Mouse (Mus musculus): ENCODE data around the gene Gpatch3.

The Gpatch3 gene

DNA sequence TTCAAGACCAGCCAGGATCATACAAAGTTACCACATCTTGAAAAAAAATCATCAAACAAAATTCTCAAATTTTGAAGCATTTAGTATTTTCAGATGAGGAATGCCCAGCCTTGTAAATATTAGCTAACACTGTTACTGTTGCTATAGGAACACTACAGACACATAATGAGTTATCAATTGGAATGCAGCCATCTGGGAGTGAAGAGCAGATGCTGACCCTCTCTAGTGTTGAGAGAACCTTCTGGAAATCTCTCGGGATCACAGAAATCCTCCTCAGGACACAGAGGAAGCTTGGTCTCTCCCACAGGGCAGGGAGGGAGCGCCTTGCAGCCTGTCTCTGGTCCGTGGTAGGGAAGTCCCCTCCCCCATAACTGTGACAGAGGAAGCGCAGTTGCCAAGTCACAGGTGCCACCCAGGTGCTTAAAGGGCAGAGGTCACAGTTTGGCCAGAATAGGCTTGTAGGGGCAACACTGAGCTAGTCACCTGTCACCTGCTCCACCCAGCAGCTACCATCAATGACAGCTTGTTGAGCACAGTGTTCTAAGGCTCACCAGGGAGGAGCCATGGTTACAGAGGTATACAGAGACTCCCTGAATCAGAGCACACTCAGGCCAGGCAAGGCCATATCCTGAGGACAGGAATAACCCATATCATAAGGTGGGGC, 45.1 kb downstream of the Gpatch3 start:
- DNase-seq (ENCODE audit: low read depth, low spot score): no peak

- no peak for DNase-seq (ENCODE audit: low read depth, low spot score)
Observed at GRCm38 (mm10) chr4:133620668-133621067, 46.1 kb downstream of the Gpatch3 start.

GRCm38 (mm10) chr4:133622161-133622695, 47.7 kb downstream of the Gpatch3 start:
- DNase-seq (ENCODE audit: low read depth, low spot score): no peak

GRCm38 (mm10) chr4:133624830-133625229, 50.3 kb downstream of the Gpatch3 start:
- DNase-seq (ENCODE audit: low read depth, low spot score): no peak

DNA sequence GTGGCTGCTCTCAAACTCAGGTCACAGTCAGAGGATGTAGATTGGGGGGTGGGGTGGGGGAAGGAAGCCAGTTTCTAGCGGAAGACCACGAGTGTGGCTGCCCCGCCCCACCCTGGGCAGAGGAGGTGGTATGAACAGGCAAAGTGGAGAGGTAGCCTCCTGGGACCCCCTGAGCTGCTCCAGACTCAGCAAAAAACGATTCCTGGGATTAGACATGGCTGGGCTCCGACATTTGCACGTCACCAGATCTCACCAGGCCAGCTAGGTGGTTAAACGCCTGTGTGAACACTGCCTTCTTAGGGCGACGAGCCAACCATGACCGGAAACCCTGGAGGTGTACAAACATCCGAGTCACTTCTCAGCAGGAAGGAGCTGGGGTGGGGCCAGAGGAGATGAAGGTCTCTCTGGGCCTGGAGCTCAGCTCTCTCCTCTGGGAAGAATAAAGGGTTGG, 51.1 kb downstream of the Gpatch3 start:
- DNase-seq (ENCODE audit: low read depth, low spot score): no peak

GRCm38 (mm10) chr4:133626221-133626620, 51.7 kb downstream of the Gpatch3 start:
- no peak for DNase-seq (ENCODE audit: low read depth, low spot score)

DNA sequence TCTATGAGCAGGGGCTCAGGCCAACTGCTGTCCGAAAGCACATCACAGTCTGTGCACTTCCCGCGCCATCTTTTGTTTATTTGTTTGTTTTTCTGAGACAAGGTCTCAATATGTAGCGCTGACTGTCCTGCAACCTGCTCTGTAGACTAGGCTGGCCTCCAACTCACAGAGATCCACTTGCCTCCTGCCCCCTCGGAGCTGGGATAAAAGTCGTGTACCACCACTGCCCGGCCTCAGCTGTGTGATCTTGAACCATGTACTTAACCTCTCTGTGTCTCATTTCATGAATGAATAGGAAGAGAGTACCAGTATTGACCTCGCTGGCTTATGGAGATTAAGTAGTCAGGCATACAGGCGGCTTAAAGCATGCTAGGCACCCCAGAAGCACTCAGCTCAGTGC, 52.1 kb downstream of the Gpatch3 start:
- no peak for DNase-seq (ENCODE audit: low read depth, low spot score)

DNA sequence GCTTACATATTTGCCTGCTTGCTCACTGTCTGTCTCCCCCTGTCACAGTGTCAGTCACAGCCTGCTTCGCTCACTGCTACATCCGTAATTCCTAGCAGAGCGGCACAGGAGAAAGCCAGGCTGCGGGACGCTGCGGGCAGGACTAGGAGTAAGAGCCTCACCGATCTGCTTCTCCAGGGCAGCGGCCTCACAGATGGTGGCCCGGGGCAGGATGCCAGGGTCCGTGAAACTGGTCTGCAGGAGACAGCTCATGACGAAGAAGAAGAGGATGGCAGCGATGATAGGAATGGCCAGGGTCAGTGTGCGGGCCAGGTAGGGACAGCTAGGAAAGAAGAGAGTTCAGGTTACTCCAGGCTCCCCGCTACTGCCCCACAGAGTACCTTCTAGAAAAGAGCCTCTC, 52.5 kb downstream of the Gpatch3 start:
- DNase-seq (ENCODE audit: low read depth, low spot score): no peak

DNA sequence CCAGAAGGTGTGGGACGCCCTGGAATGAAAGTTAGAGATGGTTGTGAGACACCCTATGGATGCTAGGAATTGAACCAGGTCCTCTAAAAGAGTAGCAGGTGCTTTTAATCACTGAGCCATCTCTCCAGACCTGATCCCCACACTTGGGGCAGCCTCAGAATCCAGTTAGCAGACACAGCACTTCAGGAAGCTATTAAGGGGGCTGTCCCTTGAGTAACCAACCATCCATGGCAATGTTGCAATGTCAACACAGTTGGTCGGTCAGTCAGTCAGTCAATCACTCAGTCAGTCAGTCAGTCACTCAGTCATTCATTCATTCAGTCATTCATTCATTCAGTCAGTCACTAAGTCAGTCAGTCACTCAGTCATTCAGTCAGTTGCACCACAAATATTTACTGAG, 54.0 kb downstream of the Gpatch3 start:
- no peak for DNase-seq (ENCODE audit: low read depth, low spot score)

GRCm38 (mm10) chr4:133629191-133629590, 54.6 kb downstream of the Gpatch3 start:
- no peak for DNase-seq (ENCODE audit: low read depth, low spot score)

DNA sequence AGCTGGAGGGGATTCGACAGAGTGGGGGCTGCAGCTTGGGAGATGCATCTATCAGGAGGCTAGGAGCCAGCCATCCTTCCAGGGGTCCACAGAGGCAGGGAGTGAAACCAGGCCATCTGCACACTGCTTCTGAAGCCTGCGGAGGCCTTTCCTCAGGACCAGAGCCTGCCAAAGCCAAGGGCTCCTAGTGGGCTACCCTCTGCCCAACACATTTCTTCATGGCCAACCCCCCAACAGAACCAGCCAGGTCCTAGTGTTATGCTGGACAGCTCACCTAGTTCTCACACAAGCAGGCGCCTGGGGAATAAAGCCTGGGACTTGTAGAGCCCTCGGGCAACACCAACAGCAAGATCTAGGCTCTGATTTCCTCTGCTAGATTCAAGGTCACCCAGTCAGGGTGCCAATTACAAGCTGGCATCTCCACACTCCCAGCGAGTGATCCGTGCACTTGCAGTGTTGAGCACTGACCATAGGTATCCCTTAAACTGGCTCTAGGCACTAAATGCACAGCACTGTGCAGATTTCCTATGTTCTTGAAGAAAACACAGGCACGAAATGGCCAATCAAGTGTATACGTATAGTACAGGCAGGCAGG, 55.9 kb downstream of the Gpatch3 start:
- no peak for DNase-seq (ENCODE audit: low read depth, low spot score)

- DNase-seq (ENCODE audit: low read depth, low spot score): no peak
Observed at GRCm38 (mm10) chr4:133631071-133631768, 56.7 kb downstream of the Gpatch3 start.

DNA sequence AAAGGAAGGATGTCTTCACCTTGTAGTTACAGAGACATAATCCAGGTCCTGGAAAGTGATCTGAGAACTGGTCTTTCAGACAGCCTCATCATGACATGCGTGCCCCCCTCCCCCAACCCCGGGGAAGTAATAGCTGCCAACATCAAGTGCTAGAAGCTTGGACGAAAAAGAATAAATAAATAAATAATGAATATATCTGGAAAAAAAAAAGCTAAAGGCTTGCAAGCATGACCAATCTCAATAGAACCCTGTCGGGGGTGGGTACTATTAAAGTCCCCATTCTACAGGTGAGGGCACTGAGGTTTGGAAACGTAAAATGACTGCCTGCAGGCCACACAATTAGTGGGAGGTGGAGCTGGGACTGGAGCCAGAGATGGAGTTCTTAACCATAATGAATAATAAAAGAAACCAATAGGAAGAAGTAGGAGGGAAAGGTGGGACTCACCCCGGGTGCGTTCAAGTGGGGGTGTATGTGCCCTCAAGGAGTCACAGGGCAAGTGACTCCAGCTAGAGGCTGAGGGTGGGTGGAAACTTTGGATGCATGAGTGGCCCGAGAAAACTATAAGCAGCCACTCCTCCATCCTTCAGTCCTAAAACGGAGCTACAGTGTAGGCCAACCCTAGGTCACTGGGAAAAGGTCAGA, 57.3 kb downstream of the Gpatch3 start:
- no peak for DNase-seq (ENCODE audit: low read depth, low spot score)

- DNase-seq (ENCODE audit: low read depth, low spot score): no peak
Observed at GRCm38 (mm10) chr4:133632483-133633327, 58.2 kb downstream of the Gpatch3 start.

DNA sequence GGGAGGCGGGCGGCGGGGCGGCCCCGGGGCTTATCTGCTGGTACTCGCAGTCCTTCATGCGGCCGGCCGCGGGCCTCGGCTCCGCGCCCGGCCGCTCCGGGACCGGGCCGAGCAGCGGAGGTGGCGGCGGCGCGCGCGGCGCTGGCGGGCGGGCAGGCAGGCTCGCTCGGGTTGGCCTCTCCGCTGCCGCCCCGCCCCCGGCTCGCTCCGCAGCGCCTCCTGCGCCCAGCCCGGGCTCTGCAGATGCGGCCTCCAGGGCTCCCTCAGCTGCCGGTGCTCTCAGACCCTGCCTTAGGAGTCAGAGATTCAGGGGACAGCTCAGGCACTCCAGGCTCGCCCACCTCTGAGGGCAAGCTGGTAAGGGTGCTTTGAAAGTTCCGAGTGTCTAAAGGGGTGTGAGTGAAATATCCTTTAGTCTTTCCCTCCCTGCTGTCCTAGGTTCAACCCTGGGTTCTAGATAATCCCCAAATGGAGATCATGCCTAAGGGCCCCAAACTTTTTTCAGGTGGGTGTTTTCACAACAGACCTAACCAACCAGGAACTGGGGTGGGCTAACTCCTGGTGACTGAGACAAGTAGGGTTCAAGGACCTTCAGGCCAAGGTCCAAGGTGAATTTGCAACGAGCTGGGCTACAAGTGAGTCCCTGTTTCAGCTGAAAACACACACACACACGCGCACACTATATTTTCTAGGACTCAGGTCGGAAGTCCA, 58.9 kb downstream of the Gpatch3 start:
- DNase-seq (ENCODE audit: low read depth, low spot score): no peak

Data from WW6 (cell line).